Mouse (Mus musculus) gastrocnemius, postnatal 14 days (tissue): Measurements from ENCODE around the gene Snrk. TPM values are rescaled to one million over a fixed set of nuclear protein-coding genes. Genes with fewer than 3 reads are reported as not detected.

ENCODE experiments used
- DNase-seq: peaks from one replicate; pipeline ENCODE4 v3.0.0; 2021; ENCODE audit warnings: mixed read lengths
- intact Hi-C: fragments of 180-260 bp; cut with DNase I; formaldehyde crosslinking; loops from one replicate; pipeline ENCODE4 v1.15.1; 2025; ENCODE audit warnings: low total_unique reads
- total RNA-seq, 2 experiments: library from RNA; stranded (reverse); gene quantifications; 2 replicates each; pipeline ENCODE4 v1.2.3; 2021

The Snrk gene
- total RNA-seq, 2 experiments from 2014 or later = 53.5 to 93.5 TPM

- intact Hi-C loops = no loop called here
- peak; percentile 74 for DNase-seq
These were observed 82.2 kb downstream of the Snrk start for GRCm38 (mm10) chr9:122199253-122199652.

DNA sequence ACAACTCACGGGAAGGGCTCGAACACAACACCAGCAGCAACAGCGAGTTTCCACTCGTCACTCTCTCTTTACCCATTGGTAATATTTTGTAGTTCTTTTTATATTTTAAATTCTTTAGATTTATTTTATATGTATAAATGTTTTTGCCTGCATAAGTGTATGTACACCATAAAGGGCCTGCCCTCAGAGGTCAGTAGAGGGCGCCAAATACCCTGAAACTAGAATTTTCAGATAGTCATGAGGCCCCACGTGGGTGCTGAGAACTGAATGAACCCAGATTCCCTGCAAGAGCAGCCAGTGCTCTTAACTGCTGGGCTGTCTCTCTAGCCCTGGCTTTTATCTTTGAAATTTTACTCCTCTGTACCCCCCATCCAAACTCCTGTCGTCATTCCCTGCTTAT is 87.4 kb downstream of the Snrk start:
- DNase-seq = no peak
- intact Hi-C loops = no loop called here

DNA sequence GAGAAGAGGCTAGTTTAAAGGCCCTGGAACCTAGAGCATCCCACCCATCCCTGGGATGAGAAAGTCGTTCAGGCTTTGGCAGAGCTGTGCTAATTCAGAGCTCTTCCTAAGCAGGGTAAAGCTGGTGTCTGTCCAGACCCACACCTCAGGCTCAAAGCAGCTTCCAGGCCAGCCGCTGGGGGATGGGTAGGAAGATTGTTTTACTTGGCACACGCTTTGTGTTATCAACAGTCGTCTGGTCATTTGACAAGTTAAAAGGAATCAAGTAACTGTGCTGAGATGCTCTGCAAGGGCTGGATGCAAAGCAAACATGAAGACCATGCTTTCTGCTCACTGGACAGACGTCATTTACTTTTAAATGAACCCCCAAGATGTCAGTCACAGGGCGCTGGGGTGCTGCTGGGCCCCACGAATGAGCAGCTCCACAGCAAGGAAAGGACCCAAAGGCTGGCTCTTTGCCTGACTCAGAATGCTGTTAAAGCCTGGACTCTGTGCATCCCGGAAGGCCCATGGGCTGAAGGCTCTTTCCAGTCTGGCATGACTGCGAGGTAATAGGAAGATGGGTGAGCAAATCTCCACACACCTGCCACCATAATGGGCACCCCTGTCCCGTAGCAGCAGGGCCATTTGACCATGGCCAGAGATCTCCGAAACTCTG is 88.6 kb downstream of the Snrk start:
- intact Hi-C loops = no loop called here
- DNase-seq = no peak

DNA sequence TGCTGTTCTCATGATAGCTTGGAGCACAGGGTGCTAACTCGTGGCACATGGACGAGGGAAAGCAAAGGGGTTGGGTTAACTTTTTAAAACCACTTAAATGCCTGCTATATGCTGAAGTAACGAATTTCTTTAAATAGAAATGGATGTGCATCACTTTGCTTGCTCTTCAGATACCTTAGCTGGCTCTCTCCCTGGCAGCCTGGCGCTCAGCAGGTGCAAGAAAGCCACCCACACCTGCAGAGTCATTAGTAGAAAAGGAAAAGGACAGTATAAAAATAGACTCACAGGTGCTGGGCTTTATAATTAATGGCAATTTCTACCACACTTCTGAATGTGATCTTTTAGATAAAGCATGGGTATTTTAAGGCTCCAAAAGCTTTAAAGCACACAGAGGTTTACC is 91.2 kb downstream of the Snrk start:
- intact Hi-C loops = no loop called here
- no peak for DNase-seq

- intact Hi-C loops = no loop called here
- DNase-seq = no peak
These were observed 98.1 kb downstream of the Snrk start for GRCm38 (mm10) chr9:122215118-122215517.

- DNase-seq = no peak
- intact Hi-C loops = no loop called here
These were observed 100.0 kb downstream of the Snrk start for GRCm38 (mm10) chr9:122216945-122217529.

Other genes with a start within 250 kb of the Snrk start
- 1 to 10 TPM; 2.2 to 2.8 TPM for gene Ackr2, start 218.9 kb upstream of the Snrk start, total RNA-seq
- not detected for gene Cyp8b1, start 201.0 kb upstream of the Snrk start, total RNA-seq
- gene Fam198a, start 166.3 kb upstream of the Snrk start, total RNA-seq = 1 to 10 TPM; 3.1 to 4.3 TPM
- gene Pomgnt2, start 120.2 kb upstream of the Snrk start, total RNA-seq = 1 to 10 TPM; 7.1 to 9.0 TPM
- 10 to 100 TPM; 36.6 to 39.4 TPM for gene Ano10, start 177.2 kb downstream of the Snrk start, total RNA-seq
- gene Abhd5, start 234.3 kb downstream of the Snrk start, total RNA-seq = 10 to 100 TPM; 26.0 to 26.3 TPM